Mouse (Mus musculus): Measurements from ENCODE around the gene Zfp708. TPM values are rescaled to one million over a fixed set of nuclear protein-coding genes. Genes with fewer than 3 reads are reported as not detected.
"Not testable (repeated sequence)": the region's sequence is repeated elsewhere in the genome, so short reads cannot be mapped to it uniquely, and the experiment has no call there.

The Zfp708 gene
- polyA plus RNA-seq (2016; fragmentation: Nextera tagmentation; extraction: Ambion mirVana) = 5.7 TPM in 2 replicates

DNA sequence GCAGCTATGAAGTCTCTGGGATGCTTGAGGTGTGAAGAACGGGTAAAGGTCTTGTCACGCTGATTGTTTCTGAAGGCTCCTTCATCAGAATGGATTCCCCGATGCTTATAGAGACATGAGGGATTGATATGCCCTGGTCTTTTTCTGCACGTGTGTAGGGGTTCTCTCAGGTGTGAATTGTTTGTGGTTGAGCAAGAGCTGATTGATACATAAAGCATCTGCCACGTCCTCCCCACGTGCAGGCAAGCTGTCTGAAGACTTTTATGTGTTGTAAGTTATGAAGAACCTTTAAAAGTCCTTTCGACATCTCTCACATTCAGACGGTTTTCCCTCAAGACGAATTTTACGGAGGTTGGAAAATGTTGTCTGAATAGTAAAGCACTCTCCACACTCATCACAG, at the start of gene Zfp708:
Gene Zfp708, minus strand, starts transcription at position 101 of the 400 bp plus-strand sequence.
- peaks cover 9% of the 10 kb centered on the region; the same call in 1 of the 2 replicates for H3K36me3 ChIP-seq
- no peaks in the 10 kb centered on the region for H3K27me3 ChIP-seq (ENCODE audit: insufficient read depth, poor library complexity, severe bottlenecking)
- WGBS = 91% methylated on average over 10 of the region's 10 CpGs
- no peak for DNase-seq (ENCODE audit: low spot score)
- H3K4me3 ChIP-seq = no peak within 1 kb of the TSS
- no peak within 1 kb of the TSS for H3K27ac ChIP-seq
- no peaks in the 10 kb centered on the region for H3K9me3 ChIP-seq
- H3K4me1 ChIP-seq (replicated peaks) = no peaks in the 10 kb centered on the region

- Histone ChIP-seq H3K27ac (peak overlapping the region; percentile 86), H3K4me3 (peak overlapping the region; percentile 74), H3K27me3 (ENCODE audit: insufficient read depth, poor library complexity, severe bottlenecking) (no peaks in the 10 kb centered on the region), H3K4me1 (replicated peaks) (peaks cover 8% of the 10 kb centered on the region; the same call in 1 of the 2 replicates), H3K36me3 (no peaks in the 10 kb centered on the region), H3K9me3 (no peaks in the 10 kb centered on the region)
- WGBS = 2% methylated on average over 18 of the region's 18 CpGs
- DNase-seq (ENCODE audit: low spot score) = peak; percentile 83
These were observed 30.4 kb upstream of the Zfp708 start for GRCm38 (mm10) chr13:67128038-67128721.

DNA sequence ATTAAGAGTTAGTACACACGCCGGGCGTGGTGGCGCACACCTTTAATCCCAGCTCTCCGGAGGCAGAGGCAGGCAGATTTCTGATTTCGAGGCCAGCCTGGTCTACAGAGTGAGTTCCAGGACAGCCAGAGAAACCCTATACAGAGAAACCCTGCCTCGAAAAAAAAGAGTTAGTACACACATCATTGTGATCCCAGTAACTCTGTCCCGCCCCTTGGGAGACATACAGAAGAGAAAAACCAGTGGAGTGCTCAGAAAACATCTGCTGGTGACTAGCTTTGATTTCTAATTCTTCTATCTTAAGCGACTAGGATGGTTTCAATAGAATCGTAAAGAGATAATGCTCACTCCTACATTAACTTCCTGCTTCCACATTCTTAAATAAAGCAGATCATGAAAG, 29.7 kb upstream of the Zfp708 start:
- DNase-seq (ENCODE audit: low spot score); H3K27ac ChIP-seq; H3K4me1 ChIP-seq (replicated peaks); H3K27me3 ChIP-seq (ENCODE audit: insufficient read depth, poor library complexity, severe bottlenecking); H3K36me3 ChIP-seq; H3K9me3 ChIP-seq: not testable (repeated sequence)
- H3K4me3 ChIP-seq = peak overlapping the region; percentile 74; the same call in 1 of the 2 replicates
- WGBS = 77% methylated on average over 10 of the region's 10 CpGs

DNA sequence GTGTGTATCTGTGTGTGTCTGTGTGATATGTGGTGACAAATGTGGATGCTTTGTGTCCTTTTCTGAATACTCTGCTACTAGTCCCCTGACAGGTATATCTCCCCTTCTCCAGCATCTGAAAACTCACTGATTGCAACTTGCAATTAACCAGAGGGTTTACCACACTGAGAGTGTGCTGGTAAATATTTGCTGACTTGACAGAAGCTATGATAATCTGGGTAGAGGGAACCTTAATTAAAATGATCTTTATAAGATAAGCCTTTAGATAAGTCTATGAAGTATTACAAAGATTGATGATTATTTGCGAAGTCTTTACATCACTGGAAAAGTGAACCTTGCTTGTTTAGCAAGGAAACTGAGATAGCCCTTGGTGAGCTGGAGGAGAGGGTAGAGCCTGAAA, 26.7 kb upstream of the Zfp708 start:
- DNase-seq (ENCODE audit: low spot score) = no peak
- H3K9me3 ChIP-seq = no peaks in the 10 kb centered on the region
- WGBS = 87% methylated on average over 1 of the region's 1 CpGs
- H3K27me3 ChIP-seq (ENCODE audit: insufficient read depth, poor library complexity, severe bottlenecking) = no peaks in the 10 kb centered on the region
- H3K4me1 ChIP-seq (replicated peaks) = peaks cover 8% of the 10 kb centered on the region; the same call in 1 of the 2 replicates
- no peak overlapping the region for H3K27ac ChIP-seq
- H3K36me3 ChIP-seq = no peaks in the 10 kb centered on the region
- H3K4me3 ChIP-seq = no peak overlapping the region

GRCm38 (mm10) chr13:67121360-67121759, 23.6 kb upstream of the Zfp708 start, which contains the start of gene Zfp759:
Gene Zfp759 (plus strand): TSS chr13:67121660.
- DNase-seq (ENCODE audit: low spot score); H3K4me1 ChIP-seq (replicated peaks); H3K36me3 ChIP-seq; H3K9me3 ChIP-seq; H3K27ac ChIP-seq; H3K27me3 ChIP-seq (ENCODE audit: insufficient read depth, poor library complexity, severe bottlenecking); H3K4me3 ChIP-seq: not testable (repeated sequence)

DNA sequence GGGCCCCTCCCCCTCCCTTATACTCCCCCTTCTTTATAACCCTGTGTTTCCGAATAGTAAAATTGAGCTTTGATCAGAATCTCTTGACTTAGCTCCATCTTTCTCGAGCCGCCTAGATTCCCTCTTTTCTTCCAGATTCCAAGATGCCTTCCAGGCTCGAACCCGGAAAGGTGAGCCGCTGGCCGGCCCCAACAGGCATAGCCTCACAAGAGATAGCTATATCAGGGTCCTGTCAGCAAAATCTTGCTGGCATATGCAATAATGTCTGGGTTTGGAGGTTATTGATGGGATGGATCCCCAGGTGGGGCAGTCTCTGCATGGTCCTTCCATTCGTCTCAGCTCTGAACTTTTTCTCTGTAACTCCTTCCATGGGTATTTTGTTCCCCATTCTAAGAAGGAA, 18.4 kb upstream of the Zfp708 start, which contains the start of gene Rslcan18:
Gene Rslcan18, minus strand, starts transcription at position 101 of the 400 bp plus-strand sequence.
- DNase-seq (ENCODE audit: low spot score); H3K9me3 ChIP-seq; H3K27ac ChIP-seq; H3K36me3 ChIP-seq; H3K27me3 ChIP-seq (ENCODE audit: insufficient read depth, poor library complexity, severe bottlenecking); H3K4me3 ChIP-seq; H3K4me1 ChIP-seq (replicated peaks): not testable (repeated sequence)
- 87% methylated on average over 8 of the region's 8 CpGs for WGBS

GRCm38 (mm10) chr13:67113287-67113686, 15.5 kb upstream of the Zfp708 start:
- Histone ChIP-seq H3K4me1 (replicated peaks) (no peaks in the 10 kb centered on the region), H3K27me3 (ENCODE audit: insufficient read depth, poor library complexity, severe bottlenecking) (no peaks in the 10 kb centered on the region), H3K36me3 (no peaks in the 10 kb centered on the region), H3K9me3 (no peaks in the 10 kb centered on the region), H3K4me3 (no peak overlapping the region), H3K27ac (no peak overlapping the region)
- 90% methylated on average over 2 of the region's 2 CpGs for WGBS
- no peak for DNase-seq (ENCODE audit: low spot score)

DNA sequence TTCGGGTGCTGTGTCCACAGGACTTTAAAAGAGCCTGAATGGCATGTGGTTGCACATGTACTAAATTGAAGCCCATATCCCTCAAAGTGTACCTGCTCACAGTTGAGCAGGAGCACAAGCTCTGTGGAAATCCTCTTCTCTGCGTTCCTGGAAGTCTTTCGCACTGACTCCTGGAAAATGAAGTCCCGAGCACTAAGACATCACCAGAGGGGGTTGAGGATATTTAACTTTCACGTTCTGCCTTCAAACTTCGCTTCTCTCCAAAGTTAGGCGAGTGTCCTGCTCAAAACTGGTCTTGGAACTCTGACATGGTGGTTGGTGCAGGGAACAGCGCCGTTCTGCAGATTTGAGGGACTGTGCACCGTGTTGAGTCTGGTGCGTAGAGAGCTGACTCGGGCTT, 14.3 kb upstream of the Zfp708 start:
- Histone ChIP-seq H3K27ac (no peak overlapping the region), H3K4me3 (no peak overlapping the region), H3K9me3 (no peaks in the 10 kb centered on the region), H3K27me3 (ENCODE audit: insufficient read depth, poor library complexity, severe bottlenecking) (no peaks in the 10 kb centered on the region), H3K4me1 (replicated peaks) (peaks cover 7% of the 10 kb centered on the region), H3K36me3 (no peaks in the 10 kb centered on the region)
- 84% methylated on average over 12 of the region's 12 CpGs for WGBS
- DNase-seq (ENCODE audit: low spot score) = no peak

GRCm38 (mm10) chr13:67108821-67109206, 11.0 kb upstream of the Zfp708 start:
- 8% methylated on average over 9 of the region's 9 CpGs for WGBS
- H3K27ac ChIP-seq = 0 out of 2 replicates have a peak overlapping the region, but pooled peaks have one; percentile 86
- H3K27me3 ChIP-seq (ENCODE audit: insufficient read depth, poor library complexity, severe bottlenecking) = no peaks in the 10 kb centered on the region
- peak overlapping the region; percentile 74 for H3K4me3 ChIP-seq
- H3K4me1 ChIP-seq (replicated peaks) = peaks cover 7% of the 10 kb centered on the region
- H3K9me3 ChIP-seq = peaks cover 8% of the 10 kb centered on the region; the same call in 1 of the 2 replicates
- peaks cover 11% of the 10 kb centered on the region for H3K36me3 ChIP-seq
- DNase-seq (ENCODE audit: low spot score) = peak; percentile 54

DNA sequence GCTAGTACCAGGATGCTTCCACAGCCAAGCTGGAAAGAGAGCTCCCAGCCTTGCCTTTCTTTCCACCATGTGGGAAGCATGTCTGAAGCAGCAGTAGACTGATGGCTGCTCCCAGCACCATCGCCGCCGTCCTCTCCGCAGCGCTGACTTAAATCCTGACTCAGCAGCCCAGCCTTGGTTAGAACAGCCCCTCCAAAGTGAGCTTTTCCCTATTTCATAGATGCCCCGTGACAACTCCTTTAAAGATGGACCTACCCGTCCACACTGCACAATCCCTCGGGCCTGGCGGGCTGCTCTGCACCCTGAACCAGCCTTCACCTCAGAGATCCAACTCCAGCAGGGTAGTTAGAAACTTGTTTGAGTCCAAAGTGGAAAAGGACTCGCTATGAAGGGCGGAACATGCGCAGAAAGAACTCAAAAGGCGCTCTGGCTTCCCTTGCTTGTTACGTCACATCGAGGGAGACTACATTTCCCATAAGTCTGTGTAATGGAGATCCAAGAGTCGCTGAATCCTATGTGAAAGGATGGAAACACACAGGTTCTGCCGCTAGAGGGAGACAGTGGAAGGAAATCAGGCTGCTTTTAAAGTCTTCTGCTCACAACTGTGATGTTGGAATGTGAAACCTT, 10.5 kb upstream of the Zfp708 start, which contains the start of gene Gm28557:
Gene Gm28557, minus strand, starts transcription at position 411 of the 627 bp plus-strand sequence.
- DNase-seq (ENCODE audit: low spot score) = peak; percentile 86
- WGBS = 0% methylated on average over 17 of the region's 17 CpGs
- H3K4me1 ChIP-seq (replicated peaks) = peaks cover 7% of the 10 kb centered on the region
- H3K27ac ChIP-seq = peak within 1 kb of the TSS; percentile 86
- H3K9me3 ChIP-seq = peaks cover 8% of the 10 kb centered on the region; the same call in 1 of the 2 replicates
- peak within 1 kb of the TSS; percentile 74 for H3K4me3 ChIP-seq
- H3K27me3 ChIP-seq (ENCODE audit: insufficient read depth, poor library complexity, severe bottlenecking) = no peaks in the 10 kb centered on the region
- H3K36me3 ChIP-seq = peaks cover 11% of the 10 kb centered on the region

DNA sequence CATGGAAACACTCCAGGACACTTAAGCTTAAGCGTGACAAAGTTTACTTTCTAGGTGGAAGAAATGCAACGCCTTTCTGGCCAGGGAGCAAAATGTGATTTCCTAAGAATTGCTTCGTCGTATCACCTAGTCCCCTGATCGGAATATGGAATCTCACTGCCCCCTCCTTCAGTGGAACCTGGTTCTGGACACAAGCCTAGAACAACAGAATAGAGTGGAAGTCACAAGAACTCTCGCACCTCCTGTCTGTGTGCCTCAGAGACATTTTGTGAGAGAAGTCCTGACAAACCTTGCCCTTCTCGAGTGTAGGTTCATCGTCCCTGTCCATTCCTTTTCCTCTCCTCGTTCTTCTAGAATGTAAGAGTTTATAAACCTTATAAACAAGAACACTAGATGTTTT, 9.9 kb upstream of the Zfp708 start:
- Histone ChIP-seq H3K4me1 (replicated peaks) (peaks cover 7% of the 10 kb centered on the region), H3K27me3 (ENCODE audit: insufficient read depth, poor library complexity, severe bottlenecking) (no peaks in the 10 kb centered on the region), H3K9me3 (peaks cover 8% of the 10 kb centered on the region; the same call in 1 of the 2 replicates), H3K36me3 (peaks cover 11% of the 10 kb centered on the region), H3K27ac (peak overlapping the region; percentile 86), H3K4me3 (peak overlapping the region; percentile 74)
- 70% methylated on average over 9 of the region's 9 CpGs for WGBS
- no peak for DNase-seq (ENCODE audit: low spot score)

DNA sequence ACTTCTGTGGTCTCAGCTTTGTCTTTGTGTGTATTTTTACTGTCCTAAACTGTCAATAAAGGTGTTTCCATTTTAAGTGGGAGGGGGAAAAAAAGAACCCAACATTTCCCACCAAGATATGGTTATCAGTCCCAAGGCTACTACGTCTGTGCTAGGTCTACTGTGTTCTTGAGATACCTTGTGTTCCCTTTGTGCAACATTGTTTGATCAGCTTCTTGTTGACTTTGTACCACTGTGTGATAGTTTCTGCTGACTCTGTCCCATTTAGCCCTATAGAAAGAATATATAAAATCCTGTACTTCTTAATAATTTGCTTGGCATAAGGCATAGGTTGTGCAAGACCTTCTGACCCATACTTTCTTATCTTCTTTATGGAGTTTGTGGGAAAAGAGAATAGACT, 7.6 kb downstream of the Zfp708 start:
- DNase-seq (ENCODE audit: low spot score) = no peak
- H3K9me3 ChIP-seq = no peaks in the 10 kb centered on the region

DNA sequence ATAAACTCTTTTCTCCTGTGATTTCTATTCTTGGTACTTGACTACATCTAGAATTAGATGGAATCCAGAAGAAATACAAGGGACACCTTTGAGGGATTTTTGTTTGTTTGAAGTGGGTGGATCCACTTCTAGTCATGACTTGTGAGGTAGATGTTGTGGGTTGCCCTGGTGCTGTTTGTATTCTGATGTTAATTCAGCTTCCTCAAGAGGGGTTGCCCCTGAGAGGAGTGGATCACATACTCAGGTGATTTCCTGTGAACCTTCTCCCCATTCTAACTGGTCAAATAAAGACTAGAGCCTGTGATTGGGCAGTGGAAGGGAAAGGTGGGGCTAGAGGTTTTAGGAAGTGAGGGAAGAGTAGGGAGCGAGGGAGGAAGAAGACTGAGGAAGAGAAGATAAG, 15.8 kb downstream of the Zfp708 start:
- no peak for DNase-seq (ENCODE audit: low spot score)
- Histone ChIP-seq H3K36me3 (peaks cover 23% of the 10 kb centered on the region), H3K4me3 (peak overlapping the region; percentile 78), H3K27ac (0 out of 2 replicates have a peak overlapping the region, but pooled peaks have one; percentile 93), H3K4me1 (replicated peaks) (peaks cover 9% of the 10 kb centered on the region; the same call in 1 of the 2 replicates), H3K9me3 (peaks cover 12% of the 10 kb centered on the region; the same call in 1 of the 2 replicates), H3K27me3 (ENCODE audit: insufficient read depth, poor library complexity, severe bottlenecking) (no peaks in the 10 kb centered on the region)
- WGBS = 77% methylated on average over 1 of the region's 1 CpGs

More for the DNA sequence above, 7.6 kb downstream of the Zfp708 start:
- Histone ChIP-seq H3K36me3 (0 out of 2 replicates have a peak, but pooled peaks cover 7% of the 10 kb centered on the region), H3K4me1 (replicated peaks) (no peaks in the 10 kb centered on the region), H3K27ac (no peak overlapping the region), H3K4me3 (no peak overlapping the region), H3K27me3 (ENCODE audit: insufficient read depth, poor library complexity, severe bottlenecking) (no peaks in the 10 kb centered on the region)
- 82% methylated on average over 1 of the region's 1 CpGs for WGBS
